8 mouse cellular contexts compared by ENCODE assay signal in genomic region chr13:47916456-47916855, GRCm38 (mm10).
DNase-seq lines count a peak whose midpoint lies in the region; ATAC-seq and TF ChIP-seq lines count a peak whose summit lies in the region.
"Had no signal": no experiment of that assay in that cellular context is flagged by ENCODE, and none has a peak within 500 bp of the region (broad histone marks: within the 10 kb centered on the region; RNA-seq: fewer than 3 reads in every experiment).

No protein-coding gene starts in this region.

- TF ChIP-seq POLR2A in heart, adult 2 months (IDR thresholded peaks at IDR 0.05; ENCODE audit: insufficient read depth, low read depth, low read length) = no peak

- no peaks in the 10 kb centered on the region for H3K79me2 ChIP-seq in heart, adult 2 months (replicated peaks; ENCODE audit: control insufficient read depth, insufficient read depth, low read length)

- no peak overlapping the region for H3K4me2 ChIP-seq in kidney, embryonic 15.5 days

- H3K4me3 ChIP-seq in heart, adult 2 months = no peak overlapping the region
- no peak overlapping the region for H3K4me3 ChIP-seq in kidney, embryonic 15.5 days (replicated peaks)

- H3K9ac ChIP-seq in heart, adult 2 months (ENCODE audit: low read depth, low read length) = no peak overlapping the region
- no peak overlapping the region for H3K9ac ChIP-seq in kidney, embryonic 15.5 days

- H3K9me3 ChIP-seq in kidney, embryonic 15.5 days (replicated peaks) = no peaks in the 10 kb centered on the region

- TF ChIP-seq CTCF in heart, adult 2 months (IDR thresholded peaks at IDR 0.05) = no peak

- peak; percentile 64 for DNase-seq in heart, postnatal 4 days
- no peak for DNase-seq in heart, adult 2 months
- peak; percentile 72 for DNase-seq in brain, embryonic 18.5 days (ENCODE audit: low read depth, low spot score)
- DNase-seq in cerebellum, postnatal 4 days (ENCODE audit: low spot score in 2 of 2) = peak; percentile 38 to 82
- peak; percentile 95 for DNase-seq in left cerebral cortex, postnatal 4 days

- no peaks in the 10 kb centered on the region for H3K36me3 ChIP-seq in heart, adult 2 months (ENCODE audit: control insufficient read depth, insufficient read depth, low read length)
- no peaks in the 10 kb centered on the region for H3K36me3 ChIP-seq in kidney, embryonic 15.5 days

- ATAC-seq in CD4-positive, CD25-positive, alpha-beta regulatory T cell, adult 4 months = no peak
- ATAC-seq in kidney, embryonic 15.5 days (replicated peaks; ENCODE audit: low FRiP score) = no peak
- ATAC-seq: Patski had no signal

- H3K4me1 ChIP-seq in heart, adult 2 months (ENCODE audit: control insufficient read depth, insufficient read depth, low read length) = no peaks in the 10 kb centered on the region
- H3K4me1 ChIP-seq in kidney, embryonic 15.5 days = no peaks in the 10 kb centered on the region

- 64% methylated on average over 8 of the region's 8 CpGs for WGBS in heart, adult 2 months
- WGBS in kidney, embryonic 15.5 days = 84% methylated on average over 8 of the region's 8 CpGs

- TF ChIP-seq EP300 in heart, adult 2 months (IDR thresholded peaks at IDR 0.05; ENCODE audit: insufficient read depth, low read depth, low read length) = no peak

- no peak overlapping the region for H3K27ac ChIP-seq in heart, adult 2 months
- no peak overlapping the region for H3K27ac ChIP-seq in kidney, embryonic 15.5 days

- no peaks in the 10 kb centered on the region for H3K27me3 ChIP-seq in heart, adult 2 months (ENCODE audit: control insufficient read depth, insufficient read depth, low read length)
- H3K27me3 ChIP-seq in kidney, embryonic 15.5 days = no peaks in the 10 kb centered on the region

- intact Hi-C loops in heart, adult 2 months (cut with DNase I) = no loop called here
- intact Hi-C loops in left cerebral cortex, postnatal 4 days (cut with DNase I) = no loop called here

Comparison
In these comparisons a context has a peak if more than half of its experiments do, and no peak if none do; other contexts are left out.
1. DNase-seq: peak in heart, postnatal 4 days (single experiment), brain, embryonic 18.5 days (single experiment), cerebellum, postnatal 4 days (2 of 2) and left cerebral cortex, postnatal 4 days (single experiment); none in heart, adult 2 months (0 of 2).